In genomic region chr16:90958301-90959085, GRCm38 (mm10) we compare ENCODE assay signal across 21 mouse cellular contexts. TPM values are rescaled to one million over a fixed set of nuclear protein-coding genes. Genes with fewer than 3 reads are reported as not detected.
DNase-seq lines count a peak whose midpoint lies in the region; TF ChIP-seq lines count a peak whose summit lies in the region.
"Had no signal": no experiment of that assay in that cellular context is flagged by ENCODE, and none has a peak within 500 bp of the region (broad histone marks: within the 10 kb centered on the region; RNA-seq: fewer than 3 reads in every experiment).

No protein-coding gene starts in this region.

- H3K27ac ChIP-seq in left cerebral cortex, adult 2 months = peak overlapping the region; percentile 68
- H3K27ac ChIP-seq: forebrain, embryonic 12.5 days; heart, embryonic 10.5 days; hindbrain, embryonic 10.5 days; hindbrain, postnatal 0 days; limb, embryonic 15.5 days; liver, embryonic 15.5 days; midbrain, embryonic 13.5 days; neural tube, embryonic 13.5 days had no signal

- peak; percentile 71 for DNase-seq in heart, adult 11 months
- no peak for DNase-seq in heart, adult 18-20 months
- peak; percentile 38 for DNase-seq in right cerebral cortex, postnatal 25 days
- DNase-seq in right cerebral cortex, postnatal 14 days = no peak
- peak in 1 of 2 experiments; percentile 29 for DNase-seq in left cerebral cortex, adult 2 months (ENCODE audit: extremely low spot score in 1 of 2, low spot score in 2 of 2)
- DNase-seq in adrenal gland, adult 18-20 months (ENCODE audit: low spot score in 2 of 2) = no peak
- no peak for DNase-seq in cerebellum, postnatal 10 days
- no peak for DNase-seq in kidney, postnatal 25 days
- DNase-seq: adrenal gland, postnatal 36 days; cerebellum, adult 18-20 months; gastrocnemius, postnatal 36 days; lung, postnatal 10 days; thymus, postnatal 4 days had no signal

- intact Hi-C loops in left cerebral cortex, adult 2 months (cut with DNase I) = no loop called here

- TF ChIP-seq CTCF in left cerebral cortex, adult 2 months (IDR thresholded peaks at IDR 0.05) = no peak; the same call in 1 of the 2 replicates

- no peak overlapping the region for H3K4me3 ChIP-seq in left cerebral cortex, adult 2 months
- H3K4me3 ChIP-seq: forebrain, embryonic 12.5 days; heart, embryonic 10.5 days; hindbrain, embryonic 10.5 days; limb, embryonic 15.5 days; liver, embryonic 15.5 days; midbrain, embryonic 13.5 days; neural tube, embryonic 13.5 days had no signal

RNA-seq across cellular contexts. Expression of gene Cfap298, which starts 23.6 kb away (rescaled TPM):
- total RNA-seq in heart, adult 18-20 months (2021) = 10 to 100 TPM; 25.8 to 30.1 TPM
- total RNA-seq in left cerebral cortex, adult 2 months (2021) = 10 to 100 TPM; 40.6 to 42.1 TPM
- total RNA-seq in adrenal gland, adult 18-20 months (2021) = 10 to 100 TPM; 27.5 to 37.6 TPM

RNA-seq across cellular contexts. Expression of gene Synj1, which starts 52.6 kb away (rescaled TPM):
- 10 to 100 TPM; 28.4 to 33.6 TPM for total RNA-seq in heart, adult 18-20 months (2021)
- 100 to 1,000 TPM; 339 TPM for total RNA-seq in left cerebral cortex, adult 2 months (2021)
- total RNA-seq in adrenal gland, adult 18-20 months (2021) = 10 to 100 TPM; 52.2 to 58.5 TPM

Comparison
In these comparisons a context has a peak if more than half of its experiments do, and no peak if none do; other contexts are left out.
1. DNase-seq: peak in heart, adult 11 months (single experiment) and right cerebral cortex, postnatal 25 days (single experiment); none in heart, adult 18-20 months (0 of 2), right cerebral cortex, postnatal 14 days (single experiment), adrenal gland, adult 18-20 months (0 of 2), cerebellum, postnatal 10 days (0 of 2) and kidney, postnatal 25 days (0 of 2).
2. RNA of gene Synj1, which starts 52.6 kb away (total RNA-seq): 339 TPM in left cerebral cortex, adult 2 months; 52.2 to 58.5 TPM in adrenal gland, adult 18-20 months and 28.4 to 33.6 TPM in heart, adult 18-20 months; every median in the first group is over 4 times any median in the second.